Mouse (Mus musculus) liver, adult 10 weeks (tissue): ENCODE results near the gene Gm29276. TPM values are rescaled to one million over a fixed set of nuclear protein-coding genes. Genes with fewer than 3 reads are reported as not detected.

Experiments
- polyA plus RNA-seq: library from polyadenylated mRNA; stranded (reverse); fragments of 350-450 nt; fragmentation: Illumina TruSeq; extraction: RNeasy Lipid Tissue Mini Kit (QIAGEN cat#74804); gene quantifications from one replicate; pipeline ENCODE4 v1.2.3, GENCODE M21; 2014; ENCODE audit warnings: low read depth, low replicate concordance

The Gm29276 gene
- not detected for polyA plus RNA-seq

DNA sequence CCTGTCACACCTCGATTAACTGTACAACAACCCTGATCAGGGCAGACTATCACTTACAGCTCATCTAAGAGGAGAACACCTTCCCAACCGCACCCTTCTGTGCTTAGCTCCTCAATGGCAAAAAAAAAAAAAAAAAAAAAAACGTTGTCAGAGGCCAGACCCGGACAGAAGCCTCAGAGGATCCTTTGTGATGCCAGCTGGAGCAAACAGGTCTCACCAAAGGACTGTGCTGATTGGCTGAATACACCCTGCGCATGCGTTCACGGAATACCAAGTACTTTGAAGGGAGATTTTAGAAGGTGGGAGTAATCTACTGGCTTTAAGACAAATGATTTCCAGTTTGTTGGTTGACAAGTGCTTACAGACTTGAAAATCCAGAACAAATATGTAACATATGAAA, at the start of gene Gm29276:
TSS of gene Gm29276 (minus strand) at position 101 of the 400 bp plus-strand sequence.

